Mouse (Mus musculus): ENCODE data around the gene Rpl41. TPM values are rescaled to one million over a fixed set of nuclear protein-coding genes. Genes with fewer than 3 reads are reported as not detected.
A peak's percentile ranks its signal among the peaks of the same experiment; 100 is the strongest.

The Rpl41 gene
- polyA plus RNA-seq, 1 experiment, result 2,275 TPM

GRCm38 (mm10) chr10:128524732-128525662, 24.1 kb downstream of the Rpl41 start:
- DNase-seq, result peak; percentile 49
- 2% methylated on average over 58 of the region's 58 CpGs for WGBS

GRCm38 (mm10) chr10:128524111-128524731, 24.9 kb downstream of the Rpl41 start:
- no peak overlapping the region for H3K27ac ChIP-seq (ENCODE audit: insufficient read depth, low read depth, low read length)
- peak overlapping the region; percentile 69 for H3K4me3 ChIP-seq (ENCODE audit: insufficient read depth, low read depth, low read length)
- DNase-seq, result no peak
- TF ChIP-seq CTCF (conservative IDR thresholded peaks at IDR 0.05; ENCODE audit: insufficient read depth, insufficient read length, low read depth, low read length) (no peak), POLR2A (IDR thresholded peaks at IDR 0.05; ENCODE audit: low read depth, low read length) (no peak)
- H3K27me3 ChIP-seq (replicated peaks; ENCODE audit: control insufficient read depth, insufficient read depth, low read length), result no peaks in the 10 kb centered on the region
- 58% methylated on average over 11 of the region's 11 CpGs for WGBS
- no peaks in the 10 kb centered on the region; the same call in 1 of the 2 replicates for H3K4me1 ChIP-seq (ENCODE audit: control insufficient read depth, insufficient read depth, low read length)
- H3K36me3 ChIP-seq (ENCODE audit: control insufficient read depth, insufficient read depth, low read length), result no peaks in the 10 kb centered on the region

More at GRCm38 (mm10) chr10:128524732-128525662, 24.1 kb downstream of the Rpl41 start:
- peak overlapping the region; percentile 69 for H3K4me3 ChIP-seq (ENCODE audit: insufficient read depth, low read depth, low read length)
- H3K36me3 ChIP-seq (ENCODE audit: control insufficient read depth, insufficient read depth, low read length), result no peaks in the 10 kb centered on the region
- no peak overlapping the region for H3K27ac ChIP-seq (ENCODE audit: insufficient read depth, low read depth, low read length)
- H3K4me1 ChIP-seq (ENCODE audit: control insufficient read depth, insufficient read depth, low read length), result no peaks in the 10 kb centered on the region; the same call in 1 of the 2 replicates
- H3K27me3 ChIP-seq (replicated peaks; ENCODE audit: control insufficient read depth, insufficient read depth, low read length), result no peaks in the 10 kb centered on the region
- no peak for TF ChIP-seq POLR2A (IDR thresholded peaks at IDR 0.05; ENCODE audit: low read depth, low read length)
- no peak for TF ChIP-seq CTCF (conservative IDR thresholded peaks at IDR 0.05; ENCODE audit: insufficient read depth, insufficient read length, low read depth, low read length)

GRCm38 (mm10) chr10:128522351-128522750, 26.8 kb downstream of the Rpl41 start:
- no peak for TF ChIP-seq POLR2A (IDR thresholded peaks at IDR 0.05; ENCODE audit: low read depth, low read length)
- TF ChIP-seq CTCF (conservative IDR thresholded peaks at IDR 0.05; ENCODE audit: insufficient read depth, insufficient read length, low read depth, low read length), result no peak
- H3K4me1 ChIP-seq (ENCODE audit: control insufficient read depth, insufficient read depth, low read length), result no peaks in the 10 kb centered on the region; the same call in 1 of the 2 replicates
- 80% methylated on average over 6 of the region's 6 CpGs for WGBS

GRCm38 (mm10) chr10:128520591-128520990, 28.5 kb downstream of the Rpl41 start:
- Histone ChIP-seq H3K27me3 (replicated peaks; ENCODE audit: control insufficient read depth, insufficient read depth, low read length) (no peaks in the 10 kb centered on the region), H3K4me1 (ENCODE audit: control insufficient read depth, insufficient read depth, low read length) (no peaks in the 10 kb centered on the region), H3K27ac (ENCODE audit: insufficient read depth, low read depth, low read length) (no peak overlapping the region), H3K4me3 (ENCODE audit: insufficient read depth, low read depth, low read length) (no peak overlapping the region), H3K36me3 (ENCODE audit: control insufficient read depth, insufficient read depth, low read length) (no peaks in the 10 kb centered on the region)
- TF ChIP-seq CTCF (conservative IDR thresholded peaks at IDR 0.05; ENCODE audit: insufficient read depth, insufficient read length, low read depth, low read length) (no peak), POLR2A (IDR thresholded peaks at IDR 0.05; ENCODE audit: low read depth, low read length) (no peak)
- no peak for DNase-seq
- 91% methylated on average over 16 of the region's 16 CpGs for WGBS

More at GRCm38 (mm10) chr10:128522351-128522750, 26.8 kb downstream of the Rpl41 start:
- H3K27ac ChIP-seq (ENCODE audit: insufficient read depth, low read depth, low read length), result no peak overlapping the region
- DNase-seq, result no peak
- no peaks in the 10 kb centered on the region for H3K36me3 ChIP-seq (ENCODE audit: control insufficient read depth, insufficient read depth, low read length)
- no peaks in the 10 kb centered on the region for H3K27me3 ChIP-seq (replicated peaks; ENCODE audit: control insufficient read depth, insufficient read depth, low read length)
- H3K4me3 ChIP-seq (ENCODE audit: insufficient read depth, low read depth, low read length), result no peak overlapping the region

- TF ChIP-seq CTCF (conservative IDR thresholded peaks at IDR 0.05; ENCODE audit: insufficient read depth, insufficient read length, low read depth, low read length) (peak; percentile 81), POLR2A (IDR thresholded peaks at IDR 0.05; ENCODE audit: low read depth, low read length) (no peak)
- H3K27ac ChIP-seq (ENCODE audit: insufficient read depth, low read depth, low read length), result no peak overlapping the region
- H3K4me3 ChIP-seq (ENCODE audit: insufficient read depth, low read depth, low read length), result no peak overlapping the region
- no peaks in the 10 kb centered on the region for H3K27me3 ChIP-seq (replicated peaks; ENCODE audit: control insufficient read depth, insufficient read depth, low read length)
- peak; percentile 57 for DNase-seq
- 83% methylated on average over 7 of the region's 7 CpGs for WGBS
- H3K36me3 ChIP-seq (ENCODE audit: control insufficient read depth, insufficient read depth, low read length), result no peaks in the 10 kb centered on the region
- H3K4me1 ChIP-seq (ENCODE audit: control insufficient read depth, insufficient read depth, low read length), result no peaks in the 10 kb centered on the region
Measured at GRCm38 (mm10) chr10:128518833-128519232, 30.3 kb downstream of the Rpl41 start.

GRCm38 (mm10) chr10:128516677-128517076, 32.4 kb downstream of the Rpl41 start:
- 54% methylated on average over 6 of the region's 6 CpGs for WGBS
- Histone ChIP-seq H3K4me3 (ENCODE audit: insufficient read depth, low read depth, low read length) (no peak overlapping the region), H3K36me3 (ENCODE audit: control insufficient read depth, insufficient read depth, low read length) (no peaks in the 10 kb centered on the region), H3K27ac (ENCODE audit: insufficient read depth, low read depth, low read length) (no peak overlapping the region), H3K4me1 (ENCODE audit: control insufficient read depth, insufficient read depth, low read length) (no peaks in the 10 kb centered on the region), H3K27me3 (replicated peaks; ENCODE audit: control insufficient read depth, insufficient read depth, low read length) (no peaks in the 10 kb centered on the region)
- TF ChIP-seq CTCF (conservative IDR thresholded peaks at IDR 0.05; ENCODE audit: insufficient read depth, insufficient read length, low read depth, low read length) (no peak), POLR2A (IDR thresholded peaks at IDR 0.05; ENCODE audit: low read depth, low read length) (no peak)
- no peak for DNase-seq

GRCm38 (mm10) chr10:128516029-128516428, 33.1 kb downstream of the Rpl41 start:
- Histone ChIP-seq H3K36me3 (ENCODE audit: control insufficient read depth, insufficient read depth, low read length) (no peaks in the 10 kb centered on the region), H3K4me3 (ENCODE audit: insufficient read depth, low read depth, low read length) (no peak overlapping the region), H3K27ac (ENCODE audit: insufficient read depth, low read depth, low read length) (no peak overlapping the region), H3K4me1 (ENCODE audit: control insufficient read depth, insufficient read depth, low read length) (no peaks in the 10 kb centered on the region), H3K27me3 (replicated peaks; ENCODE audit: control insufficient read depth, insufficient read depth, low read length) (no peaks in the 10 kb centered on the region)
- no peak for DNase-seq
- TF ChIP-seq CTCF (conservative IDR thresholded peaks at IDR 0.05; ENCODE audit: insufficient read depth, insufficient read length, low read depth, low read length) (no peak), POLR2A (IDR thresholded peaks at IDR 0.05; ENCODE audit: low read depth, low read length) (no peak)
- WGBS, result 63% methylated on average over 20 of the region's 20 CpGs

Measured in kidney, adult 2 months (tissue).